Mouse (Mus musculus): Measurements from ENCODE around the gene Dhrs7c.

Dhrs7c gene

GRCm38 (mm10) chr11:67797931-67798330, at the start of gene Dhrs7c:
TSS of gene Dhrs7c (plus strand) at chr11:67798187.
- DNase-seq: peak; percentile 21

GRCm38 (mm10) chr11:67756287-67756686, 41.7 kb upstream of the Dhrs7c start:
- no peak for DNase-seq

GRCm38 (mm10) chr11:67757373-67758167, 40.4 kb upstream of the Dhrs7c start:
- peak; percentile 14 for DNase-seq

GRCm38 (mm10) chr11:67771053-67771452, 26.9 kb upstream of the Dhrs7c start, which contains the start of gene Glp2r:
TSS of gene Glp2r (minus strand) at chr11:67771153.
- DNase-seq: no peak

- DNase-seq: no peak
Observed at GRCm38 (mm10) chr11:67771691-67772090, 26.3 kb upstream of the Dhrs7c start.

- DNase-seq: peak; percentile 64
Observed at GRCm38 (mm10) chr11:67772577-67772976, 25.4 kb upstream of the Dhrs7c start.

- no peak for DNase-seq
Observed at GRCm38 (mm10) chr11:67774379-67774778, 23.6 kb upstream of the Dhrs7c start, which contains the start of gene Gsg1l2. TSS of gene Gsg1l2 (plus strand) at chr11:67774608.

- DNase-seq: no peak
Observed at GRCm38 (mm10) chr11:67790182-67790581, 7.8 kb upstream of the Dhrs7c start.

- no peak for DNase-seq
Observed at GRCm38 (mm10) chr11:67800130-67800723, 2.2 kb downstream of the Dhrs7c start.

- no peak for DNase-seq
Observed at GRCm38 (mm10) chr11:67801169-67801568, 3.2 kb downstream of the Dhrs7c start.

GRCm38 (mm10) chr11:67805538-67805937, 7.6 kb downstream of the Dhrs7c start:
- DNase-seq: no peak

GRCm38 (mm10) chr11:67806832-67807597, 9.0 kb downstream of the Dhrs7c start:
- DNase-seq: no peak

- DNase-seq: no peak
Observed at GRCm38 (mm10) chr11:67808051-67808450, 10.1 kb downstream of the Dhrs7c start.

GRCm38 (mm10) chr11:67811535-67811934, 13.5 kb downstream of the Dhrs7c start:
- peak; percentile 52 for DNase-seq

- peak; percentile 66 for DNase-seq
Observed at GRCm38 (mm10) chr11:67819604-67820003, 21.6 kb downstream of the Dhrs7c start.

GRCm38 (mm10) chr11:67820221-67820620, 22.2 kb downstream of the Dhrs7c start:
- peak; percentile 69 for DNase-seq

GRCm38 (mm10) chr11:67821560-67821959, 23.6 kb downstream of the Dhrs7c start:
- no peak for DNase-seq

- peak; percentile 39 for DNase-seq
Observed at GRCm38 (mm10) chr11:67828360-67829059, 30.5 kb downstream of the Dhrs7c start.

- DNase-seq: no peak
Observed at GRCm38 (mm10) chr11:67829530-67829929, 31.5 kb downstream of the Dhrs7c start.

GRCm38 (mm10) chr11:67831820-67832219, 33.8 kb downstream of the Dhrs7c start:
- no peak for DNase-seq

GRCm38 (mm10) chr11:67835408-67836078, 37.6 kb downstream of the Dhrs7c start:
- DNase-seq: no peak

- DNase-seq: no peak
Observed at GRCm38 (mm10) chr11:67839810-67840209, 41.8 kb downstream of the Dhrs7c start.

Measured in kidney, postnatal 10 days (tissue).